Mouse (Mus musculus): Measurements from ENCODE around the gene Socs2. TPM values are rescaled to one million over a fixed set of nuclear protein-coding genes. Genes with fewer than 3 reads are reported as not detected.
A peak's percentile ranks its signal among the peaks of the same experiment; 100 is the strongest.

The Socs2 gene
- total and polyA plus RNA-seq, 2 experiments from 2014 or later = 72.1 to 107 TPM

DNA sequence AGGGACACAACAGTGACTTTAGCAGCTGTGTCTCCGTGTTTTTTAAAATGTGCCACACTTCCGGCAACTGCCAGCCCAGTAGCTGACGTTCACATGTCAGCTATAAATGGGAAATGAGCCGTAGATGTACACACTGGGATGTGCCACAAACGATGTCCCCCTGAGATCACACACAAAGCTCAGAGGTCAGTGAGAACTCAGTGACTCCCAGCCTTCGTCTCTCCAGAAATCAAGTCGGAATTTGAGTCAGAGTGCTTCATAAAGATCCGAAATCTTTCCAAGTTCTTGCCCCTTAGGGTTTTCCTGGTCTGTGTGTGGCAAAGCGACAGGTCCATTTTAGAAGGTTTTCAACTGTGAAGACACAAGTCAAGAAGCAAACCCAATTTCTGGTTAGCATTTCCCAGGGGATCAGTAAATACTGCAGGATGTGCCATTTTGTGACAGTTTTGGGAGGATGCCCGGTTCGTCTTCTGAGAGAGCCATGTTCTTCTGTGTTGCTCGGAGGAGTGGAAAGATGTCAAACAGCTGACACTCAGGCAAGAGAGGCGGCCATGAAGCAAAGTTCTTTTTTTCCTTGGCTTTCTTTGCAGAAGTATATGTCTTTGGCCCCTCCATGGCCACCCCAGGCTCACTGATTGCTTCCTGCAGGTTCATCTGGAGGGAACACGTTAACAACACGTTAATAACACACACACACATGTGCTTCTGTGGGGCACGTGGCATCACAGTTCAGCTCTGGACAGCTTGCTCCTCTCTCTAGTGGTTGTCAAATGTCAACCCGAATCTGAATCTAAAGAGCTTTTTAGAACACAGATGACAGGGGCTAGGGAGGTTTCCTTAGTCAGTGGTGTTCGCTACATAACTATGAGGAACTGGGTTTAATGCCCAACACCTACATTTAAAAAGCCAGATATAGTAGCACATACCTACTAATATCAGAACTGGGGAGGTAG lies 28.4 kb upstream of the Socs2 start:
- Histone ChIP-seq H3K4me3 (ENCODE audit: low read depth, low read length) (no peak overlapping the region), H3K4me2 (ENCODE audit: low read depth, low read length, poor library complexity, severe bottlenecking) (no peak overlapping the region), H3K36me3 (ENCODE audit: insufficient read depth, low read length) (no peaks in the 10 kb centered on the region), H3K27me3 (ENCODE audit: insufficient read depth, low read length) (no peaks in the 10 kb centered on the region), H3K9ac (replicated peaks; ENCODE audit: low read length, poor library complexity, severe bottlenecking) (no peak overlapping the region), H3K9me3 (ENCODE audit: low read length) (no peaks in the 10 kb centered on the region), H3K4me1 (ENCODE audit: insufficient read depth, low read length) (no peaks in the 10 kb centered on the region), H3K27ac (ENCODE audit: low read depth, low read length) (no peak overlapping the region)
- 84% methylated on average over 18 of the region's 18 CpGs for WGBS
- DNase-seq (ENCODE audit: low spot score) (peak; percentile 55), ATAC-seq (ENCODE audit: low FRiP score) (no peak)
- TF ChIP-seq CTCF (IDR thresholded peaks at IDR 0.05) = no peak

DNA sequence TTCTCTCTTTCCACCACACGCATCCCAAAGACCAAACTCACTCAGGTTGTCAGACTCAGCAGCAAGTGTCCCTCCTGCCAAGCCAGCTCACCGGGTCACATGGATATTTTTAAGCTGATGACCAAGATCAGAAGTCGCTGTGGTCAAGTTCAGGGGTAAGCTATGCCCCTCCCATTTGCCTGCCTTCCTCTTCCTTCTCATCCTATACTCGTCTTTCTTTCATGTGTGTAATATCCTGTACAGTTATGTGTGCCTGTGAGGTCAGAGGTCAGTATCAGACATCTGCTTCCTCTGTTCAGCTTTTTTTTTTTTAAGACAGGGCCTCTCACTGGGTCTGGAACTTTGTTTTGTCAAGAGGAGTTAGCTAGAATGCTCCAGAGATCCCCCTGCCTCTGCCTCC lies 25.4 kb upstream of the Socs2 start:
- no peaks in the 10 kb centered on the region for H3K36me3 ChIP-seq (ENCODE audit: insufficient read depth, low read length)
- ATAC-seq (ENCODE audit: low FRiP score) = no peak
- no peak overlapping the region for H3K27ac ChIP-seq (ENCODE audit: low read depth, low read length)
- no peak overlapping the region for H3K9ac ChIP-seq (replicated peaks; ENCODE audit: low read length, poor library complexity, severe bottlenecking)
- WGBS = 83% methylated on average over 4 of the region's 4 CpGs
- H3K27me3 ChIP-seq (ENCODE audit: insufficient read depth, low read length) = no peaks in the 10 kb centered on the region
- H3K4me1 ChIP-seq (ENCODE audit: insufficient read depth, low read length) = no peaks in the 10 kb centered on the region
- no peak overlapping the region for H3K4me3 ChIP-seq (ENCODE audit: low read depth, low read length)
- H3K9me3 ChIP-seq (ENCODE audit: low read length) = no peaks in the 10 kb centered on the region
- no peak overlapping the region for H3K4me2 ChIP-seq (ENCODE audit: low read depth, low read length, poor library complexity, severe bottlenecking)
- no peak for DNase-seq (ENCODE audit: low spot score)
- no peak for TF ChIP-seq CTCF (IDR thresholded peaks at IDR 0.05)

GRCm38 (mm10) chr10:95440566-95440965 lies 23.6 kb upstream of the Socs2 start:
- no peaks in the 10 kb centered on the region for H3K36me3 ChIP-seq (ENCODE audit: insufficient read depth, low read length)
- WGBS = 47% methylated on average over 2 of the region's 2 CpGs
- peak; percentile 7; the same call in 1 of the 2 replicates for TF ChIP-seq CTCF (IDR thresholded peaks at IDR 0.05)
- H3K4me3 ChIP-seq (ENCODE audit: low read depth, low read length) = no peak overlapping the region
- no peak overlapping the region for H3K9ac ChIP-seq (replicated peaks; ENCODE audit: low read length, poor library complexity, severe bottlenecking)
- no peak overlapping the region for H3K27ac ChIP-seq (ENCODE audit: low read depth, low read length)
- no peaks in the 10 kb centered on the region for H3K27me3 ChIP-seq (ENCODE audit: insufficient read depth, low read length)
- H3K4me1 ChIP-seq (ENCODE audit: insufficient read depth, low read length) = no peaks in the 10 kb centered on the region
- DNase-seq (ENCODE audit: low spot score) = no peak
- H3K4me2 ChIP-seq (ENCODE audit: low read depth, low read length, poor library complexity, severe bottlenecking) = no peak overlapping the region
- no peak for ATAC-seq (ENCODE audit: low FRiP score)
- no peaks in the 10 kb centered on the region for H3K9me3 ChIP-seq (ENCODE audit: low read length)

DNA sequence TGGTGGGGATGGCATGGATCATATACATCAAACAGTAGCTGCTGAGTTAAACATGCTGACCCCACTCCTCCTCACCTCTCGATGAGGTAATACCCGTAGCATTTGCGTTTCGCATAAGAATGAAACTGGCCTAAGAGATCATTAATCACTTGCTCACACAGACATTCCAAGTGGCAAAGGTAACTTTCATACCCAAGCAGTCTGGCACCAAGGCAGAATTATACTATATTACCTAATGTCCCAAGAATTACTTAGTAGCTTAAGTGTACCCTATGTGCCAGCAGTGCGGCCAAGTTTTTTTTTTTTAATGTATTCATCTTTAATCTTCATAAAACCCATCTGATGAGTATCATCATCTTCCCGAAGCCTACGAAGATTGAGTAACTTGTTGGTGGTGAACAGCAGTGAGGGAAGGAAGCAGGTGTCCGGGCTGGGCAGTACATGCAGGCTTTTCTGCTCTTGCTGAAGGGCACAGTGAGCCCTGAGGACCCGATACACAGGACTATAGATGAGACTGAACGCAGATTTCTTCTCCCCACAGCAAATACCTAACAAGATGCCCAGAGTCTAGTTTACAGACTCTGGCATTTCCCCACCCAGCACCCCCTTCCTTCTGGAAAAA lies 22.8 kb upstream of the Socs2 start:
- no peaks in the 10 kb centered on the region for H3K27me3 ChIP-seq (ENCODE audit: insufficient read depth, low read length)
- no peaks in the 10 kb centered on the region for H3K9me3 ChIP-seq (ENCODE audit: low read length)
- no peaks in the 10 kb centered on the region for H3K36me3 ChIP-seq (ENCODE audit: insufficient read depth, low read length)
- H3K27ac ChIP-seq (ENCODE audit: low read depth, low read length) = no peak overlapping the region
- H3K4me2 ChIP-seq (ENCODE audit: low read depth, low read length, poor library complexity, severe bottlenecking) = no peak overlapping the region
- WGBS = 92% methylated on average over 10 of the region's 10 CpGs
- no peak for TF ChIP-seq CTCF (IDR thresholded peaks at IDR 0.05)
- no peak for ATAC-seq (ENCODE audit: low FRiP score)
- no peak overlapping the region for H3K4me3 ChIP-seq (ENCODE audit: low read depth, low read length)
- H3K4me1 ChIP-seq (ENCODE audit: insufficient read depth, low read length) = no peaks in the 10 kb centered on the region
- DNase-seq (ENCODE audit: low spot score) = no peak
- H3K9ac ChIP-seq (replicated peaks; ENCODE audit: low read length, poor library complexity, severe bottlenecking) = no peak overlapping the region

DNA sequence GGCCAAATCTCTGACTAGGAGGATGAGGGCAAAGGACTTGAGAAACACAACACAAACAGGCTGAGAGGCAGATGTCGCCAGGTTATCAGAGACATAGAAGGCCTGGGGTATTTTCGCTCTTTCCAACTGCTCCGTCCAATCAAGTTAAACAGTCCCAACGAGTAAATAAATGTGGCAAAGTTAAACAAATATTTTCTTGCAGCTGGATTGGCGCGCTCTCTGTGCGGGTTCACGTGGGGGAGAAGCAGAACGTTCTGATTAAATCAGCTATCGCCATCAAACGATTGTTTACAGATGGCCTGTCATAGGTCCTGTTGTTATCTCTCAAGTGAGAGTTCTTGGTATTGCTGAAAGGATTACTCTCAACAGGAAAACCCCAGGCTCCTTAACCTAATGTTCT lies 22.0 kb upstream of the Socs2 start:
- ATAC-seq (ENCODE audit: low FRiP score) = no peak
- Histone ChIP-seq H3K4me3 (ENCODE audit: low read depth, low read length) (no peak overlapping the region), H3K27me3 (ENCODE audit: insufficient read depth, low read length) (no peaks in the 10 kb centered on the region), H3K27ac (ENCODE audit: low read depth, low read length) (no peak overlapping the region), H3K4me2 (ENCODE audit: low read depth, low read length, poor library complexity, severe bottlenecking) (no peak overlapping the region), H3K9me3 (ENCODE audit: low read length) (no peaks in the 10 kb centered on the region), H3K9ac (replicated peaks; ENCODE audit: low read length, poor library complexity, severe bottlenecking) (no peak overlapping the region), H3K36me3 (ENCODE audit: insufficient read depth, low read length) (no peaks in the 10 kb centered on the region), H3K4me1 (ENCODE audit: insufficient read depth, low read length) (no peaks in the 10 kb centered on the region)
- TF ChIP-seq CTCF (IDR thresholded peaks at IDR 0.05) = no peak
- no peak for DNase-seq (ENCODE audit: low spot score)
- 78% methylated on average over 11 of the region's 11 CpGs for WGBS

DNA sequence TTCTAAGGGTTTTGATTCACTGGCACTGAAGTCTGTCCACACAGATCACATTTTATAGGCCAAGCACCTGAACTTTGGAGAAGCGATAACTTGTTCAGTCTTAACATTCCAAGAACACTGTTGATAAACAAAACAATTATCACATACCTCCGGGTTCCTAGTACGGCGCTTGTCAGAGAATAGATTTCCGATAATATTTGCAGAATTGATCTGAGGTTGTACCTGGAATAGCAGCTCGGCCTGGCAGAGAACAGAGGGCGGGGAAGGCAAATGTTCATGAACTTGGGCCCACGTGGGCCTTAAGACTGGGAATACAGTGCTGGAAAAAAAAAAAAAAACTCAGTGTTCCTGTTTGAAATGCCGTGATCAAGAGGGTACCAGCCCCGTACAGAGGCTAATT lies 13.3 kb upstream of the Socs2 start:
- Histone ChIP-seq H3K36me3 (ENCODE audit: insufficient read depth, low read length) (no peaks in the 10 kb centered on the region), H3K4me3 (ENCODE audit: low read depth, low read length) (no peak overlapping the region), H3K9me3 (ENCODE audit: low read length) (no peaks in the 10 kb centered on the region), H3K9ac (replicated peaks; ENCODE audit: low read length, poor library complexity, severe bottlenecking) (no peak overlapping the region), H3K27me3 (ENCODE audit: insufficient read depth, low read length) (no peaks in the 10 kb centered on the region), H3K4me1 (ENCODE audit: insufficient read depth, low read length) (no peaks in the 10 kb centered on the region), H3K4me2 (ENCODE audit: low read depth, low read length, poor library complexity, severe bottlenecking) (no peak overlapping the region), H3K27ac (ENCODE audit: low read depth, low read length) (no peak overlapping the region)
- no peak for TF ChIP-seq CTCF (IDR thresholded peaks at IDR 0.05)
- no peak for ATAC-seq (ENCODE audit: low FRiP score)
- WGBS = 93% methylated on average over 10 of the region's 10 CpGs
- no peak for DNase-seq (ENCODE audit: low spot score)

Data from midbrain, postnatal 0 days (tissue).